Mouse (Mus musculus) adrenal gland, postnatal 25 days (tissue): Measurements from ENCODE around the gene Aknad1. TPM values are rescaled to one million over a fixed set of nuclear protein-coding genes. Genes with fewer than 3 reads are reported as not detected.

Experiments used
- DNase-seq: peaks from one replicate; pipeline ENCODE4 v3.0.0; 2021; ENCODE audit warnings: mixed read lengths
- total RNA-seq: library from RNA; stranded (reverse); gene quantifications from 2 replicates; pipeline ENCODE4 v1.2.3, GENCODE M21; 2021

Gene Aknad1
- total RNA-seq, 1 experiment from 2014 or later: not detected

GRCm38 (mm10) chr3:108751691-108752090, 12.2 kb downstream of the Aknad1 start:
- no peak for DNase-seq

GRCm38 (mm10) chr3:108754541-108754940, 15.1 kb downstream of the Aknad1 start:
- no peak for DNase-seq

GRCm38 (mm10) chr3:108755542-108755941, 16.1 kb downstream of the Aknad1 start:
- DNase-seq: no peak

- no peak for DNase-seq
These were observed 16.7 kb downstream of the Aknad1 start for GRCm38 (mm10) chr3:108756131-108756530.

- DNase-seq: no peak
These were observed 18.1 kb downstream of the Aknad1 start for GRCm38 (mm10) chr3:108757570-108757969.

- DNase-seq: no peak
These were observed 20.3 kb downstream of the Aknad1 start for GRCm38 (mm10) chr3:108759566-108760420.

- no peak for DNase-seq
These were observed 23.2 kb downstream of the Aknad1 start for GRCm38 (mm10) chr3:108762597-108763111.

GRCm38 (mm10) chr3:108763691-108764090, 24.2 kb downstream of the Aknad1 start:
- no peak for DNase-seq

GRCm38 (mm10) chr3:108764976-108765375, 25.5 kb downstream of the Aknad1 start:
- DNase-seq: no peak

GRCm38 (mm10) chr3:108765476-108765875, 26.0 kb downstream of the Aknad1 start:
- no peak for DNase-seq

- no peak for DNase-seq
These were observed 27.5 kb downstream of the Aknad1 start for GRCm38 (mm10) chr3:108766943-108767342.

GRCm38 (mm10) chr3:108767416-108767815, 28.0 kb downstream of the Aknad1 start:
- no peak for DNase-seq

GRCm38 (mm10) chr3:108769547-108769946, 30.1 kb downstream of the Aknad1 start:
- DNase-seq: no peak

- peak; percentile 25 for DNase-seq
These were observed 31.4 kb downstream of the Aknad1 start for GRCm38 (mm10) chr3:108770725-108771368.

GRCm38 (mm10) chr3:108772211-108772610, 32.8 kb downstream of the Aknad1 start:
- DNase-seq: no peak

- DNase-seq: no peak
These were observed 33.4 kb downstream of the Aknad1 start for GRCm38 (mm10) chr3:108772811-108773210.

GRCm38 (mm10) chr3:108778761-108779540, 39.5 kb downstream of the Aknad1 start:
- no peak for DNase-seq

GRCm38 (mm10) chr3:108781238-108781883, 41.9 kb downstream of the Aknad1 start:
- DNase-seq: peak; percentile 31

GRCm38 (mm10) chr3:108781884-108782270, 42.4 kb downstream of the Aknad1 start:
- DNase-seq: no peak

- no peak for DNase-seq
These were observed 43.0 kb downstream of the Aknad1 start for GRCm38 (mm10) chr3:108782364-108782895.

- no peak for DNase-seq
These were observed 47.1 kb downstream of the Aknad1 start for GRCm38 (mm10) chr3:108786520-108786919.
